Mouse (Mus musculus): ENCODE data around the gene Tigar. TPM values are rescaled to one million over a fixed set of nuclear protein-coding genes. Genes with fewer than 3 reads are reported as not detected.
A peak's percentile ranks its signal among the peaks of the same experiment; 100 is the strongest.

Gene Tigar
- total RNA-seq, 2 experiments from 2014 or later = 45.8 to 48.8 TPM

DNA sequence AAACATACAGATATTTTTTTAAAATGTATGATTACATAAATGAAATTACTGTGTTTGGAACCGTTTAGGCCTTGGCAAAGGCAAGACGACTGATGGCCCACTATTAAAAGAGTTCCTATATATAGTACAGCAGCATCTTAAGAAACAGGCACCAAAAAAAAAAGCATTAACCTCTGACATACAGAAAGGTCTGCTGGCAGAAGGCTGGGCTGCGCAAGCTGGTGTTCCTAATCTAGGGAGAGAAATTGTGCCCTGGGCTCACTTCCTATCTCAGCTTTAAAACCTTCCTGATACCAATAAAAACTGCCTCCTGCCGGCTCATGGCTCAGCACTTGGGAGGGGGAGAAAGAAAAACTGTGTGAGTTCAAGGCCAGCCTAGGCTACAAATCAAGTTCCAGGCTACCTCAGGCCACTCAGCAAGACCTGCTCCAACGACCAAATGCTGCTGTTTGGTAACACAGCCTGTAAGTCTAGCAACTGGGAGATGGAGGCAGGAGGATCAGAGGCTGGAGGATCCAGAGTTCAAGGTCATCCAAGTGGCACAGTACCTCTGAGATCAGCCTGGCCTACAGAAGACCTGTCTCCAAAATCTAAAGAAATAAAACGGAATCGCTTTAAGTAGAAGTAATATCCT lies 4.8 kb downstream of the Tigar start:
- DNase-seq = no peak
- intact Hi-C loops (cut with DNase I) = loop anchor here (10.0 kb wide), 1 partner anchor 260 kb away; the partner anchor contains the start of gene Ndufa9

DNA sequence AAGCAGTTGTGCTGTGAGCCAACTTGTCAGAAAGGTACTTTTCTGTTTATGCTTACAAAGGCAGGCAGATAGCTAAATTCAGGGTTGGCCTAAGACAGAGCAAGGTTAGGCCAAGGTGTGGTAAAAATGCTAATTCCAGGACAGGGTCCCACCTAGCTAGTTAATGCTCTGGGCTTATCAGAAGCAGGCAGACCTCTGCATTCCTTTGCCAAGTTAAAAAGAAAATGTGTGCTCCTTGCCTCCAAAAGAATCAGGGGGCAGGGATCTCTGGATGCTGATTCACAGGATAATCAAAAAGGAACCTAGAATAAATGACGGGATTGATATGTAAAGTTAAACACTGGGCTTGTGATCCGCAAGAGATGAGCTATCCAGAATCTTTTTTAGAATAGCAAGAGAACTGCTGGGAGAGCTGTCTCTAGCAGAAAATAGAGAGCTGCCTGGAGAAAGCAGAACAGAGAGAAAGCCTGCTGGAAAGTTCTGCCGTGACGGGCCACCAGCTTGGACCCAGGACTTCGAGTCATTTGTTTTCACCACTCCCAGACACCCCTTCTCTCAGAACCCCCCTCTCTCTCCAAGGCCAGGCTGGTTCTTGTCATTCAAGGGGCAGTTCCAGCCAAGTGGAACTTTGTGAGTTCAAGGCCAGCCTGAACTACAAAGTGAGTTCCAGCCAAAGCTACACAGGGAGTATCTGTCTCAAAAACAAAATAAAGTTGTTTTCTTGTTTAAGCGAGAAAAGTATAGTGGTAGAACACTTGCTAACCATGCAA lies 5.7 kb downstream of the Tigar start:
- intact Hi-C loops (cut with DNase I) = loop anchor here (10.0 kb wide), 1 partner anchor 259 kb away; the partner anchor contains the start of gene Ndufa9
- DNase-seq = no peak

DNA sequence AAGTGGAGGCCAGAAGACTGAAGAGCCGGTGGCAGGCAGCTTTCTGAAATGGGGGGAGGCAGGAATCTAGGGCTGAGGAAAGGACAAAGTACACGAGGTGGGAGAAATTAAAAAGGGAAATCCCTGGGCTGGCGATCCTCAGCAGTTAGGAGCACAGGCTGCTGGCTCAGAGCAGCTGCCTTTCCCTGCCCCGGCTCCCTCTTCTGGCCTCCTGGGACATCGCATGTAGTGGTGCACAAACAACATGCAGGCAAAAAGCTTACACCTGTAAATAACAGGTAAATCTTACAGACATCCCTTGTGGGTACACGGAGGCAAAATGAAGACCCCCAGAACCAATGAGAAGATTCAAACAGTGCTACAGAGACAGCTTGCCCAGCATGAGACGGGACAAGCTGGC lies 14.8 kb downstream of the Tigar start:
- no peak for DNase-seq

DNA sequence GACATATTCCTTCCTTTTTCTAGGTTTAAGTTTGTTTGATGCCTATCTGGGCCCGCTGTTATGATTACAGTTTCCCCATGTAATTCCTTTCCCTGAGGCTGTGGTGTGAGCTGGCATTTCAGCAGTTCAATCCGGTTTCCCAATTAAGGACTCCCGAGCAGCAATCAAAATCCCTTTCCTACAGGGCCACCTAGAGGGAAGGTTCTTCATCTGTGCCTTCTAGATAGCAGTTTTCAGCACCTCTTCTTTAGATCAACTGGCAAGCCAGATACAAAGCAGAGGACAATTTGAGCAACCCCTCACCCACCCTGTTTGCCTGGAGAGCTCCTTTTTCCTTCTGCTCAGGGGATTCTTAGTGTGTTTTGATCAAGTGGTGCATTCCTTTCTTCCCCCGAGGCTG lies 22.6 kb downstream of the Tigar start:
- intact Hi-C loops (cut with DNase I) = no loop called here
- DNase-seq = no peak

More for the DNA sequence above, 14.8 kb downstream of the Tigar start:
- intact Hi-C loops (cut with DNase I) = no loop called here

DNA sequence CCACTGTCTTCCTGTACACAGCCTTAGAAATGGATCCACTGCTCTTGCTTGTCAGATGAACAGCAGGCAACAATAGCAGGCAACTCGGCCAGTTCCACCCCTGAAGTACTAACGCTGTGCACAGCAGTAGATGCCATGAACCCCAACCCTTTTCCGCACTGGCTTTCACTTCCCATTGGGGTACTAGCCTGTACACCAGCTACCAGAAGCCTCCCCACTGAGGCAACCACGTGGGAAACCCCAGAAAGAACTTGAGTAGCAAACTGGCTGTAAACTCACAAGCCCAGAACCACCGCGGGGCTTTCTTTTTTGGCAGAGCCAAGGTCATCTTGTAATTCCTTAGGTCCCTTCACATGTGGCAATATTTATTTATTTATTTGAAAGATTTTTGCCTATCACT lies 27.5 kb downstream of the Tigar start:
- intact Hi-C loops (cut with DNase I) = loop anchor here (2.0 kb wide), 1 partner anchor 129 kb away; no protein-coding TSS in a partner anchor
- no peak for DNase-seq

DNA sequence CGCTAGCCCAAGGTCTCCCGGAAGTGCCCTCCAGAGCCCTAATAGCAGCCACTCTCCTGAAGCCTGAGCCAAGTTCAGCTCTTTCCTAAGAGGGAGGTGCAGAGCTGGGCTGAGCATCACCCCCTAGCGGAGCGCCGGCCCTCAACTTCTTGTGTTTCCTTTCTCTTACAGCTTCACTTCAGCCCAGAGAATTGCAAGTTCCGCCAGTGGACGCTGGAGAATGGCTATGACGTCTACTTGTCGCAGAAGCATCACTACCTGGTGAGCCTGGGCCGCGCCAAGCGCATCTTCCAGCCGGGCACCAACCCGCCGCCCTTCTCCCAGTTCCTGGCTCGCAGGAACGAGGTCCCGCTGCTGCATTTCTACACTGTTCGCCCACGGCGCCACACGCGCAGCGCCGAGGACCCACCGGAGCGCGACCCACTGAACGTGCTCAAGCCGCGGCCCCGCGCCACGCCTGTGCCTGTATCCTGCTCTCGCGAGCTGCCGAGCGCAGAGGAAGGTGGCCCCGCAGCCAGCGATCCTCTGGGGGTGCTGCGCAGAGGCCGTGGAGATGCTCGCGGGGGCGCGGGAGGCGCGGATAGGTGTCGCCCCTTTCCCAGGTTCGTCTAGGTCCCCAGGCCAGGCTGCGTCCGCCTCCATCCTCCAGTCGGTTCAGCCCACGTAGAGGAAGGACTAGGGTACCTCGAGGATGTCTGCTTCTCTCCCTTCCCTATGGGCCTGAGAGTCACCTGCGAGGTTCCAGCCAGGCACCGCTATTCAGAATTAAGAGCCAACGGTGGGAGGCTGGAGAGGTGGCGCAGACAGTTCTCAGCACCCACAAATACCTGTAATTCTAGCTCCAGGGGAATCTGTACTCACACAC lies 29.3 kb downstream of the Tigar start:
- intact Hi-C loops (cut with DNase I) = no loop called here
- DNase-seq = peak; percentile 27 to 33

DNA sequence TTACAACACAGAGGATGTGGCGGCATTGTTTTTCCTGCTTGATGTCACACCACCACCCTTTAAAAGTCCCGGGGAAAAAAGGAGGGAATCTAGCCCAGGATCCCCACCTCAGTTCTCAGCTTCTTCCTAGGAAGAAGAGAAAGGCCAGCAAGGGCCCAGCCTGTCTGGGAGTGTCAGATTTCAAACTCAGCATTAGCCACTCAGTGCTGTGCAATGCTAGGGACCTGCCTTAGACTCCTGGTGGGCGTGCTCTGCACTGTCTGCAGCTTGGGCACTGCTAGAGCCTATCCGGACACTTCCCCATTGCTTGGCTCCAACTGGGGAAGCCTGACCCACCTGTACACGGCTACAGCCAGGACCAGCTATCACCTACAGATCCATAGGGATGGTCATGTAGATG lies 36.5 kb downstream of the Tigar start, which contains the start of gene Fgf23:
TSS of gene Fgf23 (plus strand) at position 86 of the 400 bp plus-strand sequence.
- no peak for DNase-seq
- intact Hi-C loops (cut with DNase I) = no loop called here

DNA sequence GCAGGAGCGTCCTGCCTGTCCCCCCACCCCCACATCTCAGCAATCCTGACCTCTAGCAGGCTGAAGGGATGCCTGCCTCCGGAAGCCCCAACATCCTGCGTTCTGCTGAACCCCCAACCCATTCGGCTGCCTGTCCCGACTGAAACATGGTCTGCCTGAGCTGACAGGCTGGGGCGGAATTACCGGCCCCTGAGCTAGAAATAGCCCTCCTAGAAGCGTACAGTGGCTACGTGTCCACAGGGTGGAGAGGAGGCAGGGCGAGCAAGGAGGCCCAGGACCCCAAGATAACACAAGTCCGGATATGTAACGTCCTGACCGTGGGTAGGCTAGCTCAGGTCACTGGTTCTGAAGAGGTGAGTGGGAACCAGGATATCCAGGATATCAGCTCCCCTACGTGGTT lies 44.5 kb downstream of the Tigar start:
- DNase-seq = no peak

DNA sequence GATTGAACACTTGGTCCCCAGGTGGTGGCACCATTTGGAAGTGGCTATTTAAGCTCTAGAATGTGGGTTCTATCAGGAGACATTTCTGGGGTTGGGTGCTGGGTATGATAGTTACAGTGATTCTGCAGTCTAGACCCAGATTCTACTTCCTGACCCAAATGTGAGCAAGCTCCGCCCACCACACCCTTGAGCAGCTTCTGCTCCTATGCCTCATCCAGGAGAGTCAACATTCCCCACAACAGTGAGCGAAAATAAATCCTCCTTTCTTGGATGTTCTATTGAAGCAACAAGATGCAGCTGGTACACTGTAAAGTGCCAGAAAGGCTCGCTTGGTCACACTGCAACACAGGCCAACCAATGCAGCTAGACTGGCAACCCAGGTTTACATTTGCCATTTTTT lies 45.4 kb downstream of the Tigar start:
- intact Hi-C loops (cut with DNase I) = no loop called here
- DNase-seq = no peak

More for the DNA sequence above, 44.5 kb downstream of the Tigar start:
- intact Hi-C loops (cut with DNase I) = no loop called here

DNA sequence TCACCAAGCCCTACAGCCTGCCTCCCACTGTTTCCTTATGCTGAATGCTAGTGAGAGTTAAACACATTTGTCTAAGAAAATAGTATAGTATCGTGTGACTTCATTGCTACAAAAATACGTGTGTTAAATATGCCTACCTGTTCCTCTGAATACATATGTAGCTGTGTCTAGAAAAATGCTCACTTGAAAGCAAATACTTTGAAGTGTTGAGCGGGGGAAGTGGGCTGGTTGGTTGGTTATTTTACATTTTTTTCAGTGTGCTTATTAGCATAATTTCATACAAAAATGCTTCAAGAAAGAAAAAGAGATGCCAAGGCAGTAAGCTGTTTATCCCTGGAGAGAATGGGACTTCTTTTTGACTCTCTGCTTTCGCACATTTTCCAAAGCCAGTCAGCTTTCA lies 49.4 kb downstream of the Tigar start:
- DNase-seq = no peak
- intact Hi-C loops (cut with DNase I) = no loop called here

DNA sequence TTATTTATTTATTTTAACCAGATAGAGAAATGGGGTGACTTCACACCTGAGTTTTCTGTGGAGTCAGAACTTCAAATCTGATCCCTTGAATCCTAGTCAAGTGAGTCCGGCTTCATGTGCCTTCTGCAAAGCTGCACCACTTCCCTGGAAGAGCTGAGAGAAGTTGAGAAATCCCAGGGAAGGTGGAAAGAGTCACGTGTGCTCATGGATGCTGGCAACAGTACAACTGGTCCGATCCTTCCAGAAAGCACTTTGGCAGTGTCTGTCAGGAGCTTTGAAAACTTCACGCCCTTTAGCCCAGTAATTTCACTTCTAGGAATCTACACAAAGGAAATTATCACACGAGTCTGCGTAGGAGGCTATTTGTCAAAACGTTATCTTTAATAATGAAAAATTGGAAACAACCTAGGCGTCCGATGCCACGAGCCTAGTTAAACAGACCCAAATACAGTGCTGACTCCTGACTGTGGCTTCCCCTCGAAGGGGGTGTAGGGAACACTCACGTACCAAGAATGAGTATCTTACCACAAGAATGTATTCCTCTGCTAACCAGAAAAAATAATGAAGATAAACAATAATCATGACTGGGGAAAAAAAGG lies 52.3 kb downstream of the Tigar start:
- intact Hi-C loops (cut with DNase I) = no loop called here
- DNase-seq = no peak

DNA sequence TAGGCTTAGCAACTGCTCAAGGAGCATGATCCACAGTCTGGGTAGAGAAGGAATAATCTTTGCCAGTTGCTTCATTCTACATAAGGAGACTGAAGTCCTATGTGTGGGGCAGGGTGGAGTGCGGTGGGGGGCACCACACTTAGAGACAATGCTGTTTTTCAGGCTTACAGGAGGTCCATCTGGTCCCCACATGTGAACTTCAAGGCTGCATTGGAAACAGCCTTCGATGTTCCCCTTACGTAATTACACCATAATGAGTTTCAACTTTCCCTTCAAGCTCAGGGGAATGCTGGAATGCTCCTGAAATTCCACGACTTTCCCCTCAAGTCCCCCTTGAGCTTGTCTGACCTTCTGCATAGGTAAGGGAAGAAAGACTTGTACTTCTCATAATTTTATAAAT lies 58.5 kb downstream of the Tigar start:
- intact Hi-C loops (cut with DNase I) = no loop called here
- DNase-seq = no peak

DNA sequence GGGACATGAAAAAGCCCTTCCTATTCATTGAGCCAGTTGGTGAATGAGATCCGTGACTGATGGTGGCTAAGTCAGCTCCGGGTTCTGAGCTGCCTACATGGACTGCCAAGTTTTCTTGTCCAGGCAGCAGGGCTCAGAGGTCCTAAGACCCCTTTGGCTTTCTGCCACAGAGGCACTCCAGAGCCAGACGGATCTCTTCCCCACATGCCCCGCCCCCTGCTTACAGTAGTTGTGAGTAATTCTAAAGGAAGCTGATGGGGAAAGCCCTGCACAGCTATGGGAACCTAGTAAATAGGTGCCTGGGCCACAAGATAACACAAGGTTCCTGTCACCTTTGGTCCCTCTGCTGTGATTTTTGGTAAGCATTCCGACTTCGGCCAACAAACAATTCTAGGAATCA lies 64.4 kb downstream of the Tigar start:
- DNase-seq = no peak
- intact Hi-C loops (cut with DNase I) = no loop called here

Other genes with a start within 250 kb of the Tigar start
- not detected for gene Dyrk4, start 187.7 kb downstream of the Tigar start, total RNA-seq (2021)
- gene Rad51ap1, start 170.0 kb downstream of the Tigar start, total RNA-seq (2021) = 1 to 10 TPM; 1.3 to 1.7 TPM
- 10 to 100 TPM; 11.2 to 13.5 TPM for gene D6Wsu163e, start 169.6 kb downstream of the Tigar start, total RNA-seq (2021)
- gene Fgf6, start 94.0 kb downstream of the Tigar start, total RNA-seq (2021) = under 1 TPM; 0.22 to 0.81 TPM
- gene Fgf23, start 36.7 kb downstream of the Tigar start, total RNA-seq (2021) = under 1 TPM in 1 of 2 experiments, not detected in 1; 0.14 TPM
- 100 to 1,000 TPM; 107 to 138 TPM for gene Ccnd2, start 42.6 kb upstream of the Tigar start, total RNA-seq (2021)